Mouse (Mus musculus): ENCODE measurements around the gene Ccnb2.
"Not testable (repeated sequence)": the region's sequence is repeated elsewhere in the genome, so short reads cannot be mapped to it uniquely, and the experiment has no call there.

The Ccnb2 gene

GRCm38 (mm10) chr9:70421257-70422056 is at the start of gene Ccnb2:
TSS of gene Ccnb2 (minus strand) at chr9:70421547.
- Histone ChIP-seq H3K27me3 (ENCODE audit: insufficient read depth, low read length) (no peaks in the 10 kb centered on the region), H3K4me3 (replicated peaks; ENCODE audit: low read length) (peak within 1 kb of the TSS; percentile 96), H3K9me3 (ENCODE audit: low read length) (no peaks in the 10 kb centered on the region), H3K4me1 (replicated peaks; ENCODE audit: low read depth, low read length) (peaks cover 41% of the 10 kb centered on the region), H3K36me3 (ENCODE audit: insufficient read depth, low read length) (peaks cover 53% of the 10 kb centered on the region)
- TF ChIP-seq POU5F1 (IDR thresholded peaks at IDR 0.05; ENCODE audit: borderline replicate concordance, low read length) (no peak), NANOG (IDR thresholded peaks at IDR 0.05; ENCODE audit: borderline replicate concordance, low read length) (no peak), CTCF (conservative IDR thresholded peaks at IDR 0.05; ENCODE audit: low read length) (no peak)

GRCm38 (mm10) chr9:70463091-70463490 is 41.7 kb upstream of the Ccnb2 start:
- not testable (repeated sequence) for H3K27me3 ChIP-seq (ENCODE audit: insufficient read depth, low read length); H3K4me3 ChIP-seq (replicated peaks; ENCODE audit: low read length); H3K9me3 ChIP-seq (ENCODE audit: low read length); H3K4me1 ChIP-seq (replicated peaks; ENCODE audit: low read depth, low read length)
- peaks cover 46% of the 10 kb centered on the region for H3K36me3 ChIP-seq (ENCODE audit: insufficient read depth, low read length)

- TF ChIP-seq CTCF (conservative IDR thresholded peaks at IDR 0.05; ENCODE audit: low read length) (no peak), POU5F1 (IDR thresholded peaks at IDR 0.05; ENCODE audit: borderline replicate concordance, low read length) (no peak), NANOG (IDR thresholded peaks at IDR 0.05; ENCODE audit: borderline replicate concordance, low read length) (no peak)
- peaks cover 86% of the 10 kb centered on the region for H3K36me3 ChIP-seq (ENCODE audit: insufficient read depth, low read length)
- H3K4me1 ChIP-seq (replicated peaks; ENCODE audit: low read depth, low read length), result no peaks in the 10 kb centered on the region
- H3K9me3 ChIP-seq (ENCODE audit: low read length), result no peaks in the 10 kb centered on the region
- H3K4me3 ChIP-seq (replicated peaks; ENCODE audit: low read length), result no peak overlapping the region
- no peaks in the 10 kb centered on the region for H3K27me3 ChIP-seq (ENCODE audit: insufficient read depth, low read length)
Measured at GRCm38 (mm10) chr9:70452371-70452770, 31.0 kb upstream of the Ccnb2 start.

- Histone ChIP-seq H3K4me3 (replicated peaks; ENCODE audit: low read length) (no peak overlapping the region), H3K9me3 (ENCODE audit: low read length) (no peaks in the 10 kb centered on the region), H3K4me1 (replicated peaks; ENCODE audit: low read depth, low read length) (no peaks in the 10 kb centered on the region), H3K36me3 (ENCODE audit: insufficient read depth, low read length) (peaks cover 81% of the 10 kb centered on the region), H3K27me3 (ENCODE audit: insufficient read depth, low read length) (no peaks in the 10 kb centered on the region)
- TF ChIP-seq CTCF (conservative IDR thresholded peaks at IDR 0.05; ENCODE audit: low read length) (no peak), NANOG (IDR thresholded peaks at IDR 0.05; ENCODE audit: borderline replicate concordance, low read length) (no peak), POU5F1 (IDR thresholded peaks at IDR 0.05; ENCODE audit: borderline replicate concordance, low read length) (no peak)
Measured at GRCm38 (mm10) chr9:70449072-70449471, 27.7 kb upstream of the Ccnb2 start.

DNA sequence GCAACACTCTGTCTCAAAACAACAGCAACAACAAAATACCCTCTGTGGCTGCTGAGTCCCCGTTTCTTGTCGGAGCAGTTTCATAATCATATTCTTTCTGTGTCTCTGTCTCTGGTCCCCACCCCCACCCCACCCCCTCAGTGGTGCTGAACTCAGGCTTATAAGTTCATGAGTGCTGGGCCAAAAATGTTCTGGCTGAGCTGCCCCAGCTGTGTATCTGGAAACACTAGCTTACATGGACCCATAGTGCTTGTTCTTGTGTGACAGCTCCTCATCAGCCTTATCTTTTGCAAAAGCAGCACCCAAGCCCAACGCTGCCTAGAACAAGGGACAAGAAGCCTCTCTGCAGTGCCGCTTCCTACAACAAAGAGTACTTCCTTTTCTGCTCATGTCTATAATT is 18.6 kb upstream of the Ccnb2 start:
- TF ChIP-seq POU5F1 (IDR thresholded peaks at IDR 0.05; ENCODE audit: borderline replicate concordance, low read length) (no peak), NANOG (IDR thresholded peaks at IDR 0.05; ENCODE audit: borderline replicate concordance, low read length) (no peak), CTCF (conservative IDR thresholded peaks at IDR 0.05; ENCODE audit: low read length) (no peak)
- Histone ChIP-seq H3K4me3 (replicated peaks; ENCODE audit: low read length) (no peak overlapping the region), H3K36me3 (ENCODE audit: insufficient read depth, low read length) (peaks cover 80% of the 10 kb centered on the region), H3K27me3 (ENCODE audit: insufficient read depth, low read length) (no peaks in the 10 kb centered on the region), H3K9me3 (ENCODE audit: low read length) (no peaks in the 10 kb centered on the region), H3K4me1 (replicated peaks; ENCODE audit: low read depth, low read length) (peaks cover 5% of the 10 kb centered on the region; the same call in 1 of the 2 replicates)

DNA sequence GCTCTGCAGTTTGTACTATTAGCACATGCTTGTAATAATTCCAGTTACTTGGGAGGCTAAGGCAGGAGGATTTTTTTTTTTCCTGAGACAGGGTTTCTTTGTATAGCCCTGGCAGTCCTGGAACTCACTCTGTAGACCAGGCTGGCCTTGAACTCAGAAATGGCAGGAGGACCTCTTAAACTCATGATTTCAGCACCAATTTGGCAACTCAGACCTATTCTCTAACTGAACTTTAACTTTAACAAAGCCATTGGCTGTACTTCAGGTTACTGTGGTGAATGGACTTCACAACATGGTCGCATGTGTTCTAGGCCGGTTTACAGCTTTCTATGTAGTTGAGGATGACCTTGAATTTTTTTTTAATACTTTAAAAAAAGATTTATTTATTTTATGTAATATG is 1.3 kb upstream of the Ccnb2 start:
- no peak for TF ChIP-seq CTCF (conservative IDR thresholded peaks at IDR 0.05; ENCODE audit: low read length)
- no peak for TF ChIP-seq NANOG (IDR thresholded peaks at IDR 0.05; ENCODE audit: borderline replicate concordance, low read length)
- TF ChIP-seq POU5F1 (IDR thresholded peaks at IDR 0.05; ENCODE audit: borderline replicate concordance, low read length), result no peak
- H3K4me3 ChIP-seq (replicated peaks; ENCODE audit: low read length), result no peak overlapping the region

GRCm38 (mm10) chr9:70416412-70416811 is 4.9 kb downstream of the Ccnb2 start:
- Histone ChIP-seq H3K4me3 (replicated peaks; ENCODE audit: low read length) (no peak overlapping the region), H3K36me3 (ENCODE audit: insufficient read depth, low read length) (peaks cover 78% of the 10 kb centered on the region), H3K9me3 (ENCODE audit: low read length) (no peaks in the 10 kb centered on the region), H3K4me1 (replicated peaks; ENCODE audit: low read depth, low read length) (peaks cover 41% of the 10 kb centered on the region), H3K27me3 (ENCODE audit: insufficient read depth, low read length) (no peaks in the 10 kb centered on the region)
- TF ChIP-seq NANOG (IDR thresholded peaks at IDR 0.05; ENCODE audit: borderline replicate concordance, low read length), result no peak
- no peak for TF ChIP-seq POU5F1 (IDR thresholded peaks at IDR 0.05; ENCODE audit: borderline replicate concordance, low read length)
- peak; percentile 86 for TF ChIP-seq CTCF (conservative IDR thresholded peaks at IDR 0.05; ENCODE audit: low read length)

More for the DNA sequence above, 1.3 kb upstream of the Ccnb2 start:
- H3K36me3 ChIP-seq (ENCODE audit: insufficient read depth, low read length), result peaks cover 55% of the 10 kb centered on the region
- H3K27me3 ChIP-seq (ENCODE audit: insufficient read depth, low read length), result no peaks in the 10 kb centered on the region
- no peaks in the 10 kb centered on the region for H3K9me3 ChIP-seq (ENCODE audit: low read length)
- peaks cover 37% of the 10 kb centered on the region for H3K4me1 ChIP-seq (replicated peaks; ENCODE audit: low read depth, low read length)

- no peaks in the 10 kb centered on the region for H3K27me3 ChIP-seq (ENCODE audit: insufficient read depth, low read length)
- peaks cover 15% of the 10 kb centered on the region for H3K4me1 ChIP-seq (replicated peaks; ENCODE audit: low read depth, low read length)
- no peak overlapping the region for H3K4me3 ChIP-seq (replicated peaks; ENCODE audit: low read length)
- TF ChIP-seq POU5F1 (IDR thresholded peaks at IDR 0.05; ENCODE audit: borderline replicate concordance, low read length), result no peak
- no peak for TF ChIP-seq NANOG (IDR thresholded peaks at IDR 0.05; ENCODE audit: borderline replicate concordance, low read length)
- no peak for TF ChIP-seq CTCF (conservative IDR thresholded peaks at IDR 0.05; ENCODE audit: low read length)
- no peaks in the 10 kb centered on the region for H3K9me3 ChIP-seq (ENCODE audit: low read length)
- H3K36me3 ChIP-seq (ENCODE audit: insufficient read depth, low read length), result peaks cover 98% of the 10 kb centered on the region
Measured at GRCm38 (mm10) chr9:70413038-70413437, 8.3 kb downstream of the Ccnb2 start.

DNA sequence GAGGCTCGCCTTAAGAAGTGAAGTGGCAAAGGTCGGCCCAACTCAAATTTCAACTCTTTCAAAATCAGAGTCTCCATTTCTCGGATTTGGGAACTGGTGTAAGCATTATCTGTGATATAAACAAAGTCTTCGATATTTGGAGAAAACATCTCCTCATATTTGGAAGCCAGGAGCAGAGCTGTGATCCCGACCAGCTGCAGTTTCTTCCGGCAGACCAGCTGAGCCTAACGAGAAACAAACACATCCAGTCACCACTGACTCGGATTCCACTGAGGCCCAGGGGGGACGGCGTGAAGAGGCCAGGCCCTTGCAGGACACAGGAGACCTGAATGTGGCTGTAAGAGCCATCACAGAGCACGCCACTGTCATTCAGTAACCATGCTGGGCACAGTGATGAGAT is 10.7 kb downstream of the Ccnb2 start:
- H3K4me1 ChIP-seq (replicated peaks; ENCODE audit: low read depth, low read length), result peaks cover 2% of the 10 kb centered on the region; the same call in 1 of the 2 replicates
- H3K4me3 ChIP-seq (replicated peaks; ENCODE audit: low read length), result no peak overlapping the region
- TF ChIP-seq POU5F1 (IDR thresholded peaks at IDR 0.05; ENCODE audit: borderline replicate concordance, low read length) (no peak), NANOG (IDR thresholded peaks at IDR 0.05; ENCODE audit: borderline replicate concordance, low read length) (no peak), CTCF (conservative IDR thresholded peaks at IDR 0.05; ENCODE audit: low read length) (no peak)
- H3K36me3 ChIP-seq (ENCODE audit: insufficient read depth, low read length), result peaks cover 98% of the 10 kb centered on the region
- no peaks in the 10 kb centered on the region for H3K27me3 ChIP-seq (ENCODE audit: insufficient read depth, low read length)
- H3K9me3 ChIP-seq (ENCODE audit: low read length), result no peaks in the 10 kb centered on the region

All from E14TG2a.4 (cell line).